Mouse (Mus musculus): ENCODE measurements around the gene Pigl. TPM values are rescaled to one million over a fixed set of nuclear protein-coding genes. Genes with fewer than 3 reads are reported as not detected.
"Not testable (repeated sequence)": the region's sequence is repeated elsewhere in the genome, so short reads cannot be mapped to it uniquely, and the experiment has no call there.

Gene Pigl
- polyA plus RNA-seq, 1 experiment from 2014 or later = 9.8 TPM

- no peak overlapping the region for H3K9ac ChIP-seq (replicated peaks)
- H3K9me3 ChIP-seq (replicated peaks) = no peaks in the 10 kb centered on the region
- no peaks in the 10 kb centered on the region for H3K27me3 ChIP-seq (replicated peaks)
- 90% methylated on average over 2 of the region's 2 CpGs for WGBS
- H3K27ac ChIP-seq (replicated peaks) = no peak overlapping the region
- no peak overlapping the region for H3K4me2 ChIP-seq
- H3K36me3 ChIP-seq = no peaks in the 10 kb centered on the region
- ATAC-seq (ENCODE audit: low FRiP score) = no peak
- no peaks in the 10 kb centered on the region for H3K4me1 ChIP-seq
- no peak overlapping the region for H3K4me3 ChIP-seq (replicated peaks)
Observed at GRCm38 (mm10) chr11:62500529-62500928, 42.3 kb downstream of the Pigl start.

GRCm38 (mm10) chr11:62507683-62508082, 49.4 kb downstream of the Pigl start:
- H3K27me3 ChIP-seq (replicated peaks) = no peaks in the 10 kb centered on the region
- H3K36me3 ChIP-seq = no peaks in the 10 kb centered on the region; the same call in 1 of the 2 replicates
- WGBS = 78% methylated on average over 4 of the region's 4 CpGs
- no peak for ATAC-seq (ENCODE audit: low FRiP score)
- H3K4me1 ChIP-seq = no peaks in the 10 kb centered on the region
- no peak overlapping the region for H3K4me3 ChIP-seq (replicated peaks)
- H3K9me3 ChIP-seq (replicated peaks) = no peaks in the 10 kb centered on the region
- H3K27ac ChIP-seq (replicated peaks) = no peak overlapping the region
- H3K9ac ChIP-seq (replicated peaks) = no peak overlapping the region
- no peak overlapping the region for H3K4me2 ChIP-seq

GRCm38 (mm10) chr11:62508365-62508764, 50.1 kb downstream of the Pigl start:
- 97% methylated on average over 13 of the region's 13 CpGs for WGBS
- not testable (repeated sequence) for H3K27me3 ChIP-seq (replicated peaks); H3K9me3 ChIP-seq (replicated peaks); H3K9ac ChIP-seq (replicated peaks); H3K4me1 ChIP-seq; H3K27ac ChIP-seq (replicated peaks); H3K4me3 ChIP-seq (replicated peaks); H3K4me2 ChIP-seq; H3K36me3 ChIP-seq; ATAC-seq (ENCODE audit: low FRiP score)

GRCm38 (mm10) chr11:62508816-62509215, 50.6 kb downstream of the Pigl start:
- not testable (repeated sequence) for H3K27ac ChIP-seq (replicated peaks); H3K4me3 ChIP-seq (replicated peaks); H3K4me1 ChIP-seq; H3K9ac ChIP-seq (replicated peaks); H3K27me3 ChIP-seq (replicated peaks); ATAC-seq (ENCODE audit: low FRiP score); H3K4me2 ChIP-seq; H3K9me3 ChIP-seq (replicated peaks); H3K36me3 ChIP-seq
- 95% methylated on average over 5 of the region's 5 CpGs for WGBS

GRCm38 (mm10) chr11:62509571-62509970, 51.3 kb downstream of the Pigl start:
- no peak overlapping the region for H3K27ac ChIP-seq (replicated peaks)
- no peak overlapping the region for H3K4me3 ChIP-seq (replicated peaks)
- WGBS = 87% methylated on average over 3 of the region's 3 CpGs
- ATAC-seq (ENCODE audit: low FRiP score) = no peak
- no peaks in the 10 kb centered on the region; the same call in 1 of the 2 replicates for H3K36me3 ChIP-seq
- no peak overlapping the region for H3K4me2 ChIP-seq
- no peak overlapping the region for H3K9ac ChIP-seq (replicated peaks)
- H3K9me3 ChIP-seq (replicated peaks) = no peaks in the 10 kb centered on the region
- no peaks in the 10 kb centered on the region for H3K27me3 ChIP-seq (replicated peaks)
- H3K4me1 ChIP-seq = no peaks in the 10 kb centered on the region

GRCm38 (mm10) chr11:62510956-62511355, 52.7 kb downstream of the Pigl start:
- Histone ChIP-seq H3K27ac (replicated peaks) (no peak overlapping the region), H3K4me2 (no peak overlapping the region), H3K9ac (replicated peaks) (no peak overlapping the region), H3K4me3 (replicated peaks) (no peak overlapping the region), H3K36me3 (no peaks in the 10 kb centered on the region; the same call in 1 of the 2 replicates), H3K4me1 (no peaks in the 10 kb centered on the region), H3K9me3 (replicated peaks) (no peaks in the 10 kb centered on the region), H3K27me3 (replicated peaks) (no peaks in the 10 kb centered on the region)
- 91% methylated on average over 5 of the region's 5 CpGs for WGBS
- ATAC-seq (ENCODE audit: low FRiP score) = no peak

- ATAC-seq (ENCODE audit: low FRiP score) = no peak
- H3K36me3 ChIP-seq = no peaks in the 10 kb centered on the region; the same call in 1 of the 2 replicates
- H3K4me2 ChIP-seq = no peak overlapping the region
- H3K4me1 ChIP-seq = no peaks in the 10 kb centered on the region
- 72% methylated on average over 13 of the region's 13 CpGs for WGBS
- H3K4me3 ChIP-seq (replicated peaks) = no peak overlapping the region
- H3K9ac ChIP-seq (replicated peaks) = no peak overlapping the region
- H3K9me3 ChIP-seq (replicated peaks) = no peaks in the 10 kb centered on the region
- H3K27ac ChIP-seq (replicated peaks) = no peak overlapping the region
- H3K27me3 ChIP-seq (replicated peaks) = no peaks in the 10 kb centered on the region
Observed at GRCm38 (mm10) chr11:62511444-62512202, 53.4 kb downstream of the Pigl start.

GRCm38 (mm10) chr11:62512529-62513080, 54.3 kb downstream of the Pigl start:
- 84% methylated on average over 8 of the region's 8 CpGs for WGBS
- Histone ChIP-seq H3K36me3 (no peaks in the 10 kb centered on the region; the same call in 1 of the 2 replicates), H3K9me3 (replicated peaks) (no peaks in the 10 kb centered on the region), H3K9ac (replicated peaks) (no peak overlapping the region), H3K4me1 (no peaks in the 10 kb centered on the region), H3K27me3 (replicated peaks) (no peaks in the 10 kb centered on the region), H3K4me2 (no peak overlapping the region), H3K27ac (replicated peaks) (no peak overlapping the region), H3K4me3 (replicated peaks) (no peak overlapping the region)
- no peak for ATAC-seq (ENCODE audit: low FRiP score)

- ATAC-seq (ENCODE audit: low FRiP score) = no peak
- H3K27ac ChIP-seq (replicated peaks) = no peak overlapping the region
- H3K27me3 ChIP-seq (replicated peaks) = no peaks in the 10 kb centered on the region
Observed at GRCm38 (mm10) chr11:62513311-62513710, 55.1 kb downstream of the Pigl start.

GRCm38 (mm10) chr11:62518991-62519390, 60.7 kb downstream of the Pigl start:
- Histone ChIP-seq H3K9ac (replicated peaks) (no peak overlapping the region), H3K4me1 (no peaks in the 10 kb centered on the region), H3K27ac (replicated peaks) (no peak overlapping the region), H3K27me3 (replicated peaks) (no peaks in the 10 kb centered on the region), H3K4me2 (no peak overlapping the region), H3K36me3 (peaks cover 7% of the 10 kb centered on the region; the same call in 1 of the 2 replicates), H3K4me3 (replicated peaks) (no peak overlapping the region), H3K9me3 (replicated peaks) (no peaks in the 10 kb centered on the region)
- WGBS = 28% methylated on average over 2 of the region's 2 CpGs
- ATAC-seq (ENCODE audit: low FRiP score) = no peak

More at GRCm38 (mm10) chr11:62513311-62513710, 55.1 kb downstream of the Pigl start:
- Histone ChIP-seq H3K9ac (replicated peaks) (no peak overlapping the region), H3K4me3 (replicated peaks) (no peak overlapping the region), H3K4me1 (no peaks in the 10 kb centered on the region), H3K9me3 (replicated peaks) (no peaks in the 10 kb centered on the region), H3K4me2 (no peak overlapping the region), H3K36me3 (no peaks in the 10 kb centered on the region; the same call in 1 of the 2 replicates)
- 65% methylated on average over 6 of the region's 6 CpGs for WGBS

- no peaks in the 10 kb centered on the region for H3K27me3 ChIP-seq (replicated peaks)
- H3K4me2 ChIP-seq = no peak overlapping the region
- no peak overlapping the region for H3K4me3 ChIP-seq (replicated peaks)
- no peak overlapping the region for H3K9ac ChIP-seq (replicated peaks)
- H3K9me3 ChIP-seq (replicated peaks) = no peaks in the 10 kb centered on the region
- no peaks in the 10 kb centered on the region for H3K4me1 ChIP-seq
- ATAC-seq (ENCODE audit: low FRiP score) = no peak
- H3K36me3 ChIP-seq = peaks cover 32% of the 10 kb centered on the region
- 70% methylated on average over 2 of the region's 2 CpGs for WGBS
- H3K27ac ChIP-seq (replicated peaks) = no peak overlapping the region
Observed at GRCm38 (mm10) chr11:62522283-62522682, 64.0 kb downstream of the Pigl start.

GRCm38 (mm10) chr11:62537089-62537488, 78.8 kb downstream of the Pigl start:
- 80% methylated on average over 8 of the region's 8 CpGs for WGBS
- Histone ChIP-seq H3K27me3 (replicated peaks) (no peaks in the 10 kb centered on the region), H3K4me1 (peaks cover 20% of the 10 kb centered on the region), H3K4me2 (peak overlapping the region; percentile 73), H3K36me3 (peaks cover 13% of the 10 kb centered on the region), H3K4me3 (replicated peaks) (no peak overlapping the region), H3K9ac (replicated peaks) (no peak overlapping the region), H3K9me3 (replicated peaks) (no peaks in the 10 kb centered on the region), H3K27ac (replicated peaks) (no peak overlapping the region)
- no peak for ATAC-seq (ENCODE audit: low FRiP score)

Data from neural tube, embryonic 15.5 days (tissue).